Mouse (Mus musculus): ENCODE measurements at regions not wholly inside any gene's neighbourhood (a gene's known extent, or its start where the extent isn't known, plus 50 kb on each side); places are given as distances from the start of the nearest gene placed in this dataset.

DNA sequence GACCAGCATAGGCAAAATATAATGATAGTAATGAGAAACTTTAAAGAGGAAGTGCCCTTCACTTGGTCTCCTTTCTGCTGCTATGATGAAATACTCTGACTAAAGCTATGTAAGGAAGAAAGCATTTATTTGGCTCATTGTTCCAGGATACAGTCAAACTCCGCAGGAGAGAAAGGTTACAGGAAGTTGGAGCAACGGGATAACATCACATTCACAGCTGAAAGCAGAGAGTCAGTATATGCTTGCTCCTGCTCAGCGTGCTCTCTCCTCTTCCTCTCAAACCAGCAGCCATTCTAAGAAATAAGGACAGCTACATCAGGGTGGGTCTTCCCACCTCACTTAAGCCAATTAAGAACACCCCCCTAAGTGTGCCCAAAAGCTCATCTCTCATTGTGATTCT, 98.9 kb upstream of the Syt10 start:
- no peak for TF ChIP-seq CTCF (IDR thresholded peaks at IDR 0.05; ENCODE audit: borderline replicate concordance, extremely low read depth, insufficient read depth, insufficient read length)
- TF ChIP-seq POLR2A (IDR thresholded peaks at IDR 0.05; ENCODE audit: borderline replicate concordance, extremely low read depth, insufficient read depth, insufficient read length, poor library complexity, severe bottlenecking) = no peak
- DNase-seq (ENCODE audit: low read depth) = no peak

DNA sequence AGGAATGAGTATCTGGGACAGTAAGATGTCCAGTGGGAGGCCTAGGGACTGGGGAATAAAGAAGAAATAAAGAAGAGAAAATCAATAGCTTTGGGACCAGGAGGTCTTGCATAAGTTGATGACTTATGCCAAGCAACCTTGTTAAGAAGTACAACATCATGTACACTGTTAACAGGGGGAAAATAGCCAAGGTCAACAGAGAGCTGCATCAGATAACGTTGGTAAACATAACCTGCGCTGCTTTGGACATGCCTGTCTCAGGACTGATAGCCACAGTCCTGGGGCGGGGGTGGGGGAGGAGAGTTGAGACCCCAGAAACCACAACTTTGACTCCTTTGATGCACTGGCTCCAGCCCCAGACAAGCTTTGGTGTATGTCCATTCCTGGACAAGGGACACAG, 90.7 kb upstream of the Syt10 start:
- TF ChIP-seq CTCF (IDR thresholded peaks at IDR 0.05; ENCODE audit: borderline replicate concordance, extremely low read depth, insufficient read depth, insufficient read length) (no peak), POLR2A (IDR thresholded peaks at IDR 0.05; ENCODE audit: borderline replicate concordance, extremely low read depth, insufficient read depth, insufficient read length, poor library complexity, severe bottlenecking) (no peak)
- no peak for DNase-seq (ENCODE audit: low read depth)

DNA sequence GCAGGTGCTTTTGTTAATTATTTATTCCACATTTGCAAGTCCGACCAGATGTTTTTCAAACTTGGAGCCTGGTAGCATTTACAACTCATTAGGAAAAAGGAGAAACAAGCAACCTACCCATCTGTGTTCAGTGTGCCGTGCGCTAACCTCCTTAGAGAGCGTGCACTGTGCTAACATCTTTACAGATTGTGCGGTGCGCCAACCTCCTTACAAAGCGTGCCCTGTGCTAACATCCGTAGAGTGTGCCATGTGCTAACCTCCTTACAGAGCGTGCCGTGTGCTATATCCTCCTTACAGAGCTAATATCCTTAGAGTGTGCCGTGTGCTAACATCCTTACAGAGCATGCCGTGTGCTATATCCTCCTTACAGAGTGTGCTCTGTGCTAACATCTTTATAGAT, 73.9 kb upstream of the Syt10 start:
- peak; percentile 59 for DNase-seq (ENCODE audit: low read depth)
- TF ChIP-seq CTCF (IDR thresholded peaks at IDR 0.05; ENCODE audit: borderline replicate concordance, extremely low read depth, insufficient read depth, insufficient read length) = no peak

DNA sequence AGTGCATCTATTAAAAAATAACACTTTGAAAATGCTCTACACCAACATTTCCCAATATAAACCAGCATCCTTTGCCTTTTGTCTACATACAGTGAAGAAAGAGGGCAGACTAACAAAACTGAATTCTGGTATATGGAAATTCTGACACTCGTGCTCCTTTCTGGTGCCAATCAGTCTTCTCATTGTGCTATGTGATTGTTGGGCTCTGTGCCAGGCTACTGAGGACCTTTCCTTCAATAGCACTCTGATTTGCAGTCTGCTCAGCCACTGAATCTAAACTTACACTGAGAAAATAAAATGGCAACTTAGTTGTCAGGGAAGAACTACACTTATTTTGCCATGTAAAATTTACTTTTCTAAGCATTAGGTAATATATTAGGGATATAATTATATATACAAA, 61.4 kb upstream of the Syt10 start:
- DNase-seq (ENCODE audit: low read depth) = peak; percentile 85
- no peak for TF ChIP-seq CTCF (IDR thresholded peaks at IDR 0.05; ENCODE audit: borderline replicate concordance, extremely low read depth, insufficient read depth, insufficient read length)
- TF ChIP-seq POLR2A (IDR thresholded peaks at IDR 0.05; ENCODE audit: borderline replicate concordance, extremely low read depth, insufficient read depth, insufficient read length, poor library complexity, severe bottlenecking) = no peak

DNA sequence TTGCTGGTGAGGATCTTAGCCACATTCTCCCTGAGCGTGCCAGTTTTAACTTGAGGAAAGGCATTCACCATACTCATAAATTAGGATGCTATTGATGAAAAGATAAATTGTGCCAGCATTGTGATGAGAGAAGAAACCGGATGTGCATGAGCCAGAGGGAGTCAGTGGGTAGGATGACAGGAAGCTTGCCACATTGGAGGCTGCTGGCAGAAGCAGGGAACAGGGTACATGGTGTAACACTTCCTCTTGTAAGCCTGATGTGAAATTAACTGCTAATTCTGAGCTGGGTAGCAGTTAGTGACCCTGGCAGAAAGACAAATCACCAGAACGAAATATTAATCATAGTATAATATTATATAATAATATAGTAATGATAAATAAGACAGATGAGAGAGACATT, 52.0 kb upstream of the Syt10 start:
- TF ChIP-seq CTCF (IDR thresholded peaks at IDR 0.05; ENCODE audit: borderline replicate concordance, extremely low read depth, insufficient read depth, insufficient read length) = no peak
- no peak for TF ChIP-seq POLR2A (IDR thresholded peaks at IDR 0.05; ENCODE audit: borderline replicate concordance, extremely low read depth, insufficient read depth, insufficient read length, poor library complexity, severe bottlenecking)

More for the DNA sequence above, 52.0 kb upstream of the Syt10 start:
- no peak for DNase-seq (ENCODE audit: low read depth)
